Mouse (Mus musculus) liver (tissue): ENCODE data around the gene B4galt5.

Experiments used
- DNase-seq: peaks from one replicate; pipeline ENCODE4 v3.0.0-alpha.2; 2020; ENCODE audit warnings: mixed read lengths

The B4galt5 gene

GRCm38 (mm10) chr2:167250003-167250735 is 98.8 kb downstream of the B4galt5 start:
- no peak for DNase-seq

GRCm38 (mm10) chr2:167249591-167249990 is 99.4 kb downstream of the B4galt5 start:
- no peak for DNase-seq
